11 mouse cellular contexts compared by ENCODE assay signal in genomic region chr4:115134296-115134630, GRCm38 (mm10). TPM values are rescaled to one million over a fixed set of nuclear protein-coding genes. Genes with fewer than 3 reads are reported as not detected.
DNase-seq lines count a peak whose midpoint lies in the region; ATAC-seq and TF ChIP-seq lines count a peak whose summit lies in the region.
"Had no signal": no experiment of that assay in that cellular context is flagged by ENCODE, and none has a peak within 500 bp of the region (broad histone marks: within the 10 kb centered on the region; RNA-seq: fewer than 3 reads in every experiment).

No protein-coding gene starts in this region.

- H3K4me1 ChIP-seq in limb, embryonic 12.5 days (replicated peaks) = peaks cover 8% of the 10 kb centered on the region; the same call in 1 of the 2 replicates
- peaks cover 7% of the 10 kb centered on the region for H3K4me1 ChIP-seq in limb, embryonic 10.5 days
- H3K4me1 ChIP-seq in forebrain, postnatal 0 days (ENCODE audit: insufficient read depth) = no peaks in the 10 kb centered on the region
- peaks cover 6% of the 10 kb centered on the region for H3K4me1 ChIP-seq in neural tube, embryonic 12.5 days
- no peaks in the 10 kb centered on the region for H3K4me1 ChIP-seq in intestine, postnatal 0 days (replicated peaks; ENCODE audit: control insufficient read depth, insufficient read depth, low read length)

- H3K36me3 ChIP-seq in limb, embryonic 12.5 days = no peaks in the 10 kb centered on the region
- H3K36me3 ChIP-seq in limb, embryonic 10.5 days = no peaks in the 10 kb centered on the region
- H3K36me3 ChIP-seq in forebrain, postnatal 0 days (ENCODE audit: insufficient read depth) = no peaks in the 10 kb centered on the region
- H3K36me3 ChIP-seq in neural tube, embryonic 12.5 days = no peaks in the 10 kb centered on the region
- H3K36me3 ChIP-seq in intestine, postnatal 0 days (ENCODE audit: control insufficient read depth, insufficient read depth) = no peaks in the 10 kb centered on the region
- H3K36me3 ChIP-seq: lung, embryonic 15.5 days had no signal

- 25% methylated on average over 7 of the region's 7 CpGs for WGBS in limb, embryonic 12.5 days
- WGBS in limb, embryonic 10.5 days = 25% methylated on average over 7 of the region's 7 CpGs
- WGBS in forebrain, postnatal 0 days = 6% methylated on average over 7 of the region's 7 CpGs
- WGBS in neural tube, embryonic 12.5 days = 17% methylated on average over 7 of the region's 7 CpGs
- WGBS in intestine, postnatal 0 days = 29% methylated on average over 7 of the region's 7 CpGs

- no peaks in the 10 kb centered on the region for H3K9me3 ChIP-seq in limb, embryonic 12.5 days
- no peaks in the 10 kb centered on the region for H3K9me3 ChIP-seq in limb, embryonic 10.5 days (replicated peaks)
- H3K9me3 ChIP-seq in forebrain, postnatal 0 days (ENCODE audit: low read length) = no peaks in the 10 kb centered on the region
- H3K9me3 ChIP-seq in neural tube, embryonic 12.5 days = no peaks in the 10 kb centered on the region
- no peaks in the 10 kb centered on the region for H3K9me3 ChIP-seq in intestine, postnatal 0 days (ENCODE audit: control insufficient read depth)
- H3K9me3 ChIP-seq: lung, embryonic 15.5 days had no signal

- peak; percentile 63 for ATAC-seq in frontal cortex, adult (ENCODE audit: low TSS enrichment)
- no peak for ATAC-seq in limb, embryonic 12.5 days (ENCODE audit: insufficient number of reproducible peaks, insufficient read depth, low FRiP score, low TSS enrichment, low read depth)
- ATAC-seq in forebrain, postnatal 0 days = peak; percentile 32
- peak; percentile 61 for ATAC-seq in neural tube, embryonic 12.5 days (ENCODE audit: low FRiP score, low read depth)
- no peak for ATAC-seq in intestine, postnatal 0 days

- peaks cover 42% of the 10 kb centered on the region for H3K27me3 ChIP-seq in limb, embryonic 12.5 days
- H3K27me3 ChIP-seq in limb, embryonic 10.5 days (ENCODE audit: low read depth, poor library complexity, severe bottlenecking) = peaks cover 34% of the 10 kb centered on the region
- H3K27me3 ChIP-seq in forebrain, postnatal 0 days (ENCODE audit: insufficient read depth, low read length) = no peaks in the 10 kb centered on the region; the same call in 1 of the 2 replicates
- H3K27me3 ChIP-seq in neural tube, embryonic 12.5 days (replicated peaks) = peaks cover 16% of the 10 kb centered on the region
- peaks cover 11% of the 10 kb centered on the region; the same call in 1 of the 2 replicates for H3K27me3 ChIP-seq in intestine, postnatal 0 days (replicated peaks; ENCODE audit: control insufficient read depth, insufficient read depth, low read length)

- no peak for TF ChIP-seq CTCF in forebrain, postnatal 0 days (IDR thresholded peaks at IDR 0.05; ENCODE audit: low read depth)
- TF ChIP-seq CTCF in intestine, postnatal 0 days (IDR thresholded peaks at IDR 0.05; ENCODE audit: low read depth) = no peak

- no peak for DNase-seq in frontal cortex, adult 2 months (ENCODE audit: extremely low spot score in 1 of 2, low spot score in 1 of 2)
- no peak for DNase-seq in limb, embryonic 10.5 days (ENCODE audit: low spot score)
- no peak for DNase-seq in forebrain, postnatal 0 days
- DNase-seq in thymus, postnatal 14 days = no peak
- DNase-seq: kidney, postnatal 14 days had no signal

- no peak overlapping the region for H3K4me3 ChIP-seq in limb, embryonic 12.5 days (replicated peaks)
- no peak overlapping the region for H3K4me3 ChIP-seq in limb, embryonic 10.5 days
- H3K4me3 ChIP-seq in forebrain, postnatal 0 days (ENCODE audit: low read depth, low read length) = peak overlapping the region; percentile 48
- peak overlapping the region; percentile 39; the same call in 1 of the 2 replicates for H3K4me3 ChIP-seq in neural tube, embryonic 12.5 days
- no peak overlapping the region for H3K4me3 ChIP-seq in intestine, postnatal 0 days (ENCODE audit: low read depth, low read length)
- H3K4me3 ChIP-seq: lung, embryonic 15.5 days had no signal

- peak overlapping the region; percentile 44; the same call in 1 of the 2 replicates for H3K4me2 ChIP-seq in limb, embryonic 12.5 days
- peak overlapping the region; percentile 67 for H3K4me2 ChIP-seq in forebrain, postnatal 0 days (ENCODE audit: low read depth)
- H3K4me2 ChIP-seq in neural tube, embryonic 12.5 days (replicated peaks) = peak overlapping the region; percentile 75
- H3K4me2 ChIP-seq in intestine, postnatal 0 days (replicated peaks; ENCODE audit: low read depth) = no peak overlapping the region
- H3K4me2 ChIP-seq: lung, embryonic 15.5 days had no signal

- no peak overlapping the region for H3K9ac ChIP-seq in limb, embryonic 12.5 days (replicated peaks)
- H3K9ac ChIP-seq in forebrain, postnatal 0 days = peak overlapping the region; percentile 69
- H3K9ac ChIP-seq in neural tube, embryonic 12.5 days = 0 out of 2 replicates have a peak overlapping the region, but pooled peaks have one; percentile 56
- no peak overlapping the region for H3K9ac ChIP-seq in intestine, postnatal 0 days (ENCODE audit: low read depth, low read length)
- H3K9ac ChIP-seq: lung, embryonic 15.5 days had no signal

- H3K27ac ChIP-seq in limb, embryonic 12.5 days = no peak overlapping the region
- no peak overlapping the region for H3K27ac ChIP-seq in limb, embryonic 10.5 days
- H3K27ac ChIP-seq in forebrain, postnatal 0 days (ENCODE audit: low read depth, low read length) = peak overlapping the region; percentile 74
- H3K27ac ChIP-seq in neural tube, embryonic 12.5 days = no peak overlapping the region
- no peak overlapping the region for H3K27ac ChIP-seq in intestine, postnatal 0 days (ENCODE audit: low read depth, low read length)
- H3K27ac ChIP-seq: lung, embryonic 15.5 days had no signal

RNA-seq across cellular contexts. Expression of gene Cyp4x1, which starts 0.2 kb away (rescaled TPM):
- 9.4 and 12.0 TPM in 2 replicates for polyA plus RNA-seq in frontal cortex, adult 2 months (2012; rRNA removed)
- polyA plus RNA-seq in limb, embryonic 12.5 days (2016; fragmentation: Nextera tagmentation; extraction: Ambion mirVana) = not detected in 2 replicates
- 0.04 and 0.06 TPM in 2 replicates for polyA plus RNA-seq in limb, embryonic 10.5 days (2016; fragmentation: Nextera tagmentation; extraction: Ambion mirVana)
- total RNA-seq in forebrain, postnatal 0 days (2014; rRNA removed) = 14.4 and 18.7 TPM in 2 replicates
- 4.3 and 8.9 TPM in 2 replicates for polyA plus RNA-seq in forebrain, postnatal 0 days (2015; fragmentation: Nextera tagmentation; extraction: Ambion mirVana)
- 2.3 and 3.2 TPM in 2 replicates for polyA plus RNA-seq in neural tube, embryonic 12.5 days (2016; fragmentation: Nextera tagmentation; extraction: Ambion mirVana)
- 0.21 TPM in 2 replicates for polyA plus RNA-seq in intestine, postnatal 0 days (2015; fragmentation: Nextera tagmentation; extraction: Ambion mirVana)
- polyA plus RNA-seq: urinary bladder, adult 2 months had no signal

RNA-seq across cellular contexts. Expression of gene Pdzk1ip1, which starts 45.8 kb away (rescaled TPM):
- 0.97 and 1.00 TPM in 2 replicates for polyA plus RNA-seq in frontal cortex, adult 2 months (2012; rRNA removed)
- 9.3 and 11.2 TPM in 2 replicates for polyA plus RNA-seq in limb, embryonic 12.5 days (2016; fragmentation: Nextera tagmentation; extraction: Ambion mirVana)
- 6.8 and 9.0 TPM in 2 replicates for polyA plus RNA-seq in limb, embryonic 10.5 days (2016; fragmentation: Nextera tagmentation; extraction: Ambion mirVana)
- 1.2 TPM in 1 of 2 replicates, not detected in the other for total RNA-seq in forebrain, postnatal 0 days (2014; rRNA removed)
- polyA plus RNA-seq in forebrain, postnatal 0 days (2015; fragmentation: Nextera tagmentation; extraction: Ambion mirVana) = 2.4 TPM in 2 replicates
- 8.0 and 9.5 TPM in 2 replicates for polyA plus RNA-seq in neural tube, embryonic 12.5 days (2016; fragmentation: Nextera tagmentation; extraction: Ambion mirVana)
- 358 and 402 TPM in 2 replicates for polyA plus RNA-seq in intestine, postnatal 0 days (2015; fragmentation: Nextera tagmentation; extraction: Ambion mirVana)

Comparison
In these comparisons a context has a peak if more than half of its experiments do, and no peak if none do; other contexts are left out.
1. ATAC-seq: peak in frontal cortex, adult (single experiment), forebrain, postnatal 0 days (single experiment) and neural tube, embryonic 12.5 days (single experiment); none in limb, embryonic 12.5 days (single experiment) and intestine, postnatal 0 days (single experiment).
2. H3K4me3 ChIP-seq: peak in forebrain, postnatal 0 days (single experiment) and neural tube, embryonic 12.5 days (single experiment); none in limb, embryonic 12.5 days (single experiment), limb, embryonic 10.5 days (single experiment) and intestine, postnatal 0 days (single experiment).
3. H3K9ac ChIP-seq: peak in forebrain, postnatal 0 days (single experiment) and neural tube, embryonic 12.5 days (single experiment); none in limb, embryonic 12.5 days (single experiment) and intestine, postnatal 0 days (single experiment).
4. RNA of gene Pdzk1ip1, which starts 45.8 kb away (polyA plus RNA-seq): 358 to 402 TPM in intestine, postnatal 0 days; 9.3 to 11.2 TPM in limb, embryonic 12.5 days, 6.8 to 9.0 TPM in limb, embryonic 10.5 days, 8.0 to 9.5 TPM in neural tube, embryonic 12.5 days, 2.4 TPM in forebrain, postnatal 0 days and 0.97 to 1.00 TPM in frontal cortex, adult 2 months; every median in the first group is over 10 times any median in the second.